Mouse (Mus musculus) midbrain, embryonic 11.5 days (tissue): ENCODE results near the gene 1700061G19Rik. TPM values are rescaled to one million over a fixed set of nuclear protein-coding genes. Genes with fewer than 3 reads are reported as not detected.

Source experiments
- ATAC-seq: fragments of 200-750 bp; cut with Nextera tagmentation; 2 replicates; pipeline ENCODE4 v1.8.0; 2017; ENCODE audit warnings: moderate TSS enrichment, moderate library complexity; ENCODE audit not compliant: low FRiP score
- DNase-seq: peaks from one replicate; pipeline ENCODE4 v3.0.0; 2015; ENCODE audit warnings: low spot score; ENCODE audit errors: missing footprints
- H3K27ac ChIP-seq: fragments of 300-500 bp; sonication (generic); 2 replicates; pipeline ENCODE4 v1.5.1; 2014; ENCODE audit warnings: low read depth, low read length
- H3K27me3 ChIP-seq: fragments of 300-500 bp; sonication (generic); 2 replicates; pipeline ENCODE4 v1.6.1; 2014; ENCODE audit warnings: mild to moderate bottlenecking, low read length, moderate library complexity, mixed read lengths; ENCODE audit not compliant: control insufficient read depth, insufficient read depth
- H3K36me3 ChIP-seq: fragments of 300-500 bp; sonication (generic); 2 replicates; pipeline ENCODE4 v1.6.1; 2014; ENCODE audit warnings: mild to moderate bottlenecking, low read length, moderate library complexity, mixed read lengths; ENCODE audit not compliant: control insufficient read depth, insufficient read depth
- H3K4me1 ChIP-seq: fragments of 300-500 bp; sonication (generic); 2 replicates; pipeline ENCODE4 v1.6.1; 2014; ENCODE audit warnings: low read length; ENCODE audit not compliant: control insufficient read depth, insufficient read depth
- H3K4me2 ChIP-seq: fragments of 300-500 bp; sonication (generic); 2 replicates; pipeline ENCODE4 v1.6.1; 2014; ENCODE audit warnings: mild to moderate bottlenecking, moderate library complexity
- H3K4me3 ChIP-seq: fragments of 300-500 bp; sonication (generic); 2 replicates; pipeline ENCODE4 v1.5.1; 2014; ENCODE audit warnings: low read depth, low read length
- H3K9ac ChIP-seq: fragments of 300-500 bp; sonication (generic); 2 replicates; pipeline ENCODE4 v1.6.1; 2014; ENCODE audit warnings: low read length
- H3K9me3 ChIP-seq: fragments of 300-500 bp; sonication (generic); 2 replicates; pipeline ENCODE4 v1.6.1; 2016; ENCODE audit warnings: low read length; ENCODE audit not compliant: control insufficient read depth
- WGBS: fragments of 180-500 bp; shearing (Covaris S2); extraction: QIAGEN DNeasy Blood & Tissue Kit; methylation state at CpG from one replicate; pipeline ENCODE4 v1.1.7; 2014; 5-methylcytosine and 5-hydroxymethylcytosine counted together
- polyA plus RNA-seq: library from polyadenylated mRNA; unstranded; fragments of >200 nt; fragmentation: Nextera tagmentation; extraction: Ambion mirVana; gene quantifications from 2 replicates; pipeline ENCODE4 v1.2.1, GENCODE M21; 2014

Gene 1700061G19Rik
- polyA plus RNA-seq: 0.11 and 0.25 TPM in 2 replicates

DNA sequence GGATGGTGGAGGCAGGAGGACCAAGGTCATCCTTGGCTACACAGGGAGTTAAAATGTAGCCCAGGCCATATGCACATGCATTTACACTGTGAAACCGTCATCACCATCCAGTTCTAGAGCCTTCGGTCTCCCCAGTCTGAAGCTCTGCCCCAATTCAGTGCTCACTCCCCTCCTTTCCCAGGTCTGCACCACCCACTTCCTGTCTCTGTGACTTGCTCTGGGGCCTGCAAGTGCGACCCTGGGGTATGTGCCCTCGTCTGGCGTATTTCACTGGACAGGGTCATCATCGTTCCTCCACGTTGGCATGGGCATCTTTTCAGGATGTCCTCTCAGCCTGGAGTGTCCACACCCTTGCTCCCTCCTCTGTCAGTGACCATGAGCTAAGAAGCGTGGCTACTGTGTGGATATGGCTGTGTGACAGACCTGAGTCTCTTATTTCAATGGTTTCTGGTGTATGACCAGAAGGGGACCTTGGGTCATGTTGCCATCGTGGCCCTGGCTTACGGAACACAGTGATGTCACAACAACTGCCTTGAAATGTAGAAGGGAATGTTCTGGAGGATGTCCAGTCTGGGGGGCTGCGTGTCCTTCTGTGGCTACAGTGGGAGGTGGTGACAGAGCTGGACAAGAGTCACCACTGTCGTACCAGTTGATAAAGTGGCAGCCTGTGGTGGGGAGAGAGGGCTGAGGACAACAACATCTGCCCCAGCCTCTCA, at the start of gene 1700061G19Rik:
TSS of gene 1700061G19Rik (plus strand) at position 542 of the 716 bp plus-strand sequence.
- H3K4me3 ChIP-seq: no peak within 1 kb of the TSS
- no peaks in the 10 kb centered on the region for H3K4me1 ChIP-seq
- H3K36me3 ChIP-seq: no peaks in the 10 kb centered on the region
- no peak within 1 kb of the TSS for H3K27ac ChIP-seq
- no peak within 1 kb of the TSS for H3K4me2 ChIP-seq
- H3K27me3 ChIP-seq: no peaks in the 10 kb centered on the region
- DNase-seq (no peak), ATAC-seq (no peak)
- no peak within 1 kb of the TSS for H3K9ac ChIP-seq
- no peaks in the 10 kb centered on the region for H3K9me3 ChIP-seq
- WGBS: 90% methylated on average over 12 of the region's 12 CpGs

DNA sequence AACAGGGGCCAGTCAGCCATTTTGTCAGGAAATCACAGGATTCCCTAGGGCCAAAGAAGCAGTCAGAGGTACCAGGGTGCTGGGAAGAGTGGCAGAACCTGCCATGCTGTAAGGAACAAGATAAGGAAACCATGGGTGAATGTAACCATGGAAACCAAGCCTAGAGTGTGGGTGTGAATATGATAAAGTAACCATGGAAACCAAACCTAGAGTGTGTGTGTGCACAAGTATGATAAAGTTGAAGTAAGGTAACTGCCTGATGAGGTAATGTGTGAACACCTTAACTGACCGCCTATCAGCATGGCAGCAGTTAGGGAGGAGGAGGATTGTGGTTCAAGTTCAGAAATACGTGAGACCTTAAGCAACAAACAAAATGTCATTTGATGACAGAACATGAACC, 48.6 kb upstream of the 1700061G19Rik start:
- DNase-seq (peak; percentile 21), ATAC-seq (no peak)
- no peak overlapping the region for H3K4me3 ChIP-seq
- no peaks in the 10 kb centered on the region for H3K9me3 ChIP-seq
- peaks cover 13% of the 10 kb centered on the region for H3K4me1 ChIP-seq
- WGBS: 89% methylated on average over 2 of the region's 2 CpGs
- peaks cover 2% of the 10 kb centered on the region; the same call in 1 of the 2 replicates for H3K27me3 ChIP-seq
- no peak overlapping the region for H3K9ac ChIP-seq
- H3K27ac ChIP-seq: no peak overlapping the region
- H3K36me3 ChIP-seq: no peaks in the 10 kb centered on the region
- no peak overlapping the region for H3K4me2 ChIP-seq

DNA sequence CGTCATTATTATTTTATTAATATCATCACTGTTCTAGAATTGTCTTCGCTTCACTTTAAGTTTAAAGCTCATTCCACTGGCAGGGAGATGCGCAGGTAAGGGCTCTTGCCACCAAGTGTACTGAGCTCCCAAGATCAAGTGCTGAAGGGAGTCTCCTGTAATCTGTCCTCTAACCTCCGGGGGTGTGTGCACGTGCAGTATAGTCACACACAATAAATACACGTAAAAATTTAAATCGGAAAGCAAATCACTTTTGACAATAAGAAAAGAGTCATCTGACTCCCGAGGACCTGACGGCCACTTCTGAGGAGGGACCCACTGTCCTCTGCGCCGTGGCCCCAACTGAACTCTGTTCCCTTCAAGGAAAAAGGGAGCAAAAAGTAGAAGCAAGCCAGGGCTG, 46.1 kb upstream of the 1700061G19Rik start:
- 22% methylated on average over 11 of the region's 11 CpGs for WGBS
- H3K4me3 ChIP-seq: peak overlapping the region; percentile 68
- ATAC-seq (no peak), DNase-seq (peak; percentile 81)
- H3K4me1 ChIP-seq: peaks cover 13% of the 10 kb centered on the region
- peaks cover 2% of the 10 kb centered on the region; the same call in 1 of the 2 replicates for H3K27me3 ChIP-seq
- H3K4me2 ChIP-seq: peak overlapping the region; percentile 71
- no peak overlapping the region for H3K27ac ChIP-seq
- H3K9me3 ChIP-seq: no peaks in the 10 kb centered on the region
- H3K9ac ChIP-seq: peak overlapping the region; percentile 14; the same call in 1 of the 2 replicates
- H3K36me3 ChIP-seq: no peaks in the 10 kb centered on the region

GRCm38 (mm10) chr17:56829795-56830194, 45.5 kb upstream of the 1700061G19Rik start:
- peak; percentile 95 for DNase-seq
- ATAC-seq: no peak
- peak overlapping the region; percentile 68 for H3K4me3 ChIP-seq
- peak overlapping the region; percentile 71 for H3K4me2 ChIP-seq
- H3K9me3 ChIP-seq: no peaks in the 10 kb centered on the region
- peak overlapping the region; percentile 73 for H3K9ac ChIP-seq
- WGBS: under 1% methylated on average over 27 of the region's 27 CpGs
- peaks cover 2% of the 10 kb centered on the region; the same call in 1 of the 2 replicates for H3K27me3 ChIP-seq
- H3K27ac ChIP-seq: no peak overlapping the region
- no peaks in the 10 kb centered on the region for H3K36me3 ChIP-seq
- H3K4me1 ChIP-seq: peaks cover 13% of the 10 kb centered on the region

DNA sequence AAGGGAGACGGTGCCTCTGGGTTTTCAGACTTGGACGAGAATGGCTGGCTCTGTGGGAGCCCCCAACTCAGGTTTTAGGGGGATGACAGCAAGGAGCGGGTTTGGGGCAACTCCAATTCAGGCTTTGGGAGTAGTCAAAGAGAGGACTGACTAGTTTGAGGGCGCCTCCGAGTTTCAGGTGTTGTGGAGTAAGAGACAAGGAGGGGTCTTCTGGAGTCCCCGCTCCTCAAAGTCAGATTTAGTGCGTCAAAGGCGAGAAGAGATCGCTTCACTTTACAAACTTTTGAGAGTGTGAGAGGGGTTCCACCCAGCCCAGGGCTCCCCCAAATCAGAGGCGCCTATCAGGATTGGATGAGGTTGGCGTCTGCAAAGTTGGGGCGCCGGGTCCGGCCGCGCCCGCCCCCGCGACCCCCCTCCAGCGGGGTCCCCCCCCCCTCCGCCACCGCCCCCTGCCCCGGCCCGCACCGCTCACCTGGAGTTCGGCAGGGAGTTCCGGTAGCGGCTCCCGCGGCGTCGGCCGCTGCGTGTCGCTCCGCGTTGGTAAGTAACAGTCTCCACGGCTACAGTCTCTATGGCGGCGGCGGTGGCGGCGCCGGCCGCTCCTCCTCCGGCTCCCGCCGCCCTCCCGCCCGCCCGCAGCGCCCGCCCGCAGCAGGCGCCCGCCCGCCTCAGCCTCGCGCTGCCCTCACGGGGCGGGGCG, 44.7 kb upstream of the 1700061G19Rik start, which contains the start of gene Rfx2:
TSS of gene Rfx2 (minus strand) at position 603 of the 700 bp plus-strand sequence.
- peaks cover 13% of the 10 kb centered on the region for H3K4me1 ChIP-seq
- WGBS: 2% methylated on average over 54 of the region's 62 CpGs
- peaks cover 2% of the 10 kb centered on the region; the same call in 1 of the 2 replicates for H3K27me3 ChIP-seq
- peak within 1 kb of the TSS; percentile 73 for H3K9ac ChIP-seq
- no peaks in the 10 kb centered on the region for H3K9me3 ChIP-seq
- H3K4me2 ChIP-seq: peak within 1 kb of the TSS; percentile 71
- DNase-seq (peak; percentile 94), ATAC-seq (no peak)
- peak within 1 kb of the TSS; percentile 68 for H3K4me3 ChIP-seq
- no peak within 1 kb of the TSS for H3K27ac ChIP-seq
- H3K36me3 ChIP-seq: no peaks in the 10 kb centered on the region

- peak overlapping the region; percentile 71 for H3K4me2 ChIP-seq
- no peaks in the 10 kb centered on the region for H3K36me3 ChIP-seq
- H3K9me3 ChIP-seq: no peaks in the 10 kb centered on the region
- H3K9ac ChIP-seq: peak overlapping the region; percentile 73; the same call in 1 of the 2 replicates
- DNase-seq (peak; percentile 99), ATAC-seq (peak; percentile 99)
- no peak overlapping the region for H3K27ac ChIP-seq
- H3K4me1 ChIP-seq: peaks cover 13% of the 10 kb centered on the region
- H3K4me3 ChIP-seq: peak overlapping the region; percentile 68
- WGBS: under 1% methylated on average over 42 of the region's 42 CpGs
- peaks cover 2% of the 10 kb centered on the region; the same call in 1 of the 2 replicates for H3K27me3 ChIP-seq
Measured at GRCm38 (mm10) chr17:56831111-56831816, 44.0 kb upstream of the 1700061G19Rik start.

GRCm38 (mm10) chr17:56832918-56833317, 42.4 kb upstream of the 1700061G19Rik start:
- WGBS: 90% methylated on average over 1 of the region's 1 CpGs
- Histone ChIP-seq H3K4me1 (peaks cover 13% of the 10 kb centered on the region), H3K4me2 (no peak overlapping the region), H3K27ac (no peak overlapping the region), H3K4me3 (no peak overlapping the region), H3K36me3 (no peaks in the 10 kb centered on the region), H3K9me3 (no peaks in the 10 kb centered on the region), H3K27me3 (peaks cover 2% of the 10 kb centered on the region; the same call in 1 of the 2 replicates), H3K9ac (no peak overlapping the region)
- ATAC-seq (no peak), DNase-seq (peak; percentile 60)

GRCm38 (mm10) chr17:56833381-56833780, 41.9 kb upstream of the 1700061G19Rik start:
- peak; percentile 8 for DNase-seq
- ATAC-seq: no peak
- Histone ChIP-seq H3K4me1 (peaks cover 13% of the 10 kb centered on the region), H3K9me3 (no peaks in the 10 kb centered on the region), H3K27ac (no peak overlapping the region), H3K36me3 (no peaks in the 10 kb centered on the region), H3K27me3 (peaks cover 2% of the 10 kb centered on the region; the same call in 1 of the 2 replicates), H3K4me2 (no peak overlapping the region), H3K9ac (no peak overlapping the region), H3K4me3 (no peak overlapping the region)
- WGBS: 95% methylated on average over 1 of the region's 1 CpGs
